Mouse (Mus musculus) kidney, adult 2 months (tissue): ENCODE measurements around the gene Gm45140.

Experiments used
- CTCF ChIP-seq: fragments of 200-500 bp; conservative IDR thresholded peaks from 2 replicates; pipeline ENCODE4 v1.5.1; 2011; ENCODE audit warnings: low read depth, mild to moderate bottlenecking, control low read depth, low read length, moderate library complexity, mixed read lengths; ENCODE audit not compliant: insufficient read depth, insufficient read length
- POLR2A ChIP-seq: fragments of 200-500 bp; IDR thresholded peaks from one replicate; pipeline ENCODE4 v1.6.1; 2011; ENCODE audit warnings: low read depth, low read length, control low read depth

- TF ChIP-seq CTCF (no peak), POLR2A (no peak)
Measured at GRCm38 (mm10) chr6:87851871-87852270, 16.3 kb upstream of the Gm45140 start.
